Mouse (Mus musculus) spleen, postnatal 36 days (tissue): ENCODE data around the gene Lhfpl2.

Experiments used
- DNase-seq, 2 experiments: peaks; one replicate each; pipeline ENCODE4 v3.0.0; 2022; ENCODE audit warnings: low spot score in 2 of 2, mixed read lengths in 1 of 2

Lhfpl2 gene

DNA sequence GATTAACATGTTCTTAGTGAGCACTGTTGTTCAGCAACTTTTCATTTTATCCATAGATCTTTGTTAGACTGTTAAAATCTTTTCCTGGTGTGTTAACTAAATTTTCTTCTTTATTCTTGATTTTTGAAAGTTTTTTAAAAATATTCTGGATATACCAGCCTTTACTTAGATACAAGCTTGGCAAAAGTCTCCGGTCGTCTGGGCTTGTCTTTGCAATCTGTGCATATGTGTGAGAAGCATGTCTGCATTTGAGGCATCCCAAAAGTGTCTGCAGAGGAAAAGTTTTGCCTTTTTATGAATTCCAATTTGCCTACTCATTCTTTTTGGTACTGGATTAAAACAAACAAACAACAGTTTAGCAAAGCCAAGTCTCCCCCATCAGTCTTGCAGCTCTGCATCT, 154.6 kb downstream of the Lhfpl2 start:
- no peak for DNase-seq

DNA sequence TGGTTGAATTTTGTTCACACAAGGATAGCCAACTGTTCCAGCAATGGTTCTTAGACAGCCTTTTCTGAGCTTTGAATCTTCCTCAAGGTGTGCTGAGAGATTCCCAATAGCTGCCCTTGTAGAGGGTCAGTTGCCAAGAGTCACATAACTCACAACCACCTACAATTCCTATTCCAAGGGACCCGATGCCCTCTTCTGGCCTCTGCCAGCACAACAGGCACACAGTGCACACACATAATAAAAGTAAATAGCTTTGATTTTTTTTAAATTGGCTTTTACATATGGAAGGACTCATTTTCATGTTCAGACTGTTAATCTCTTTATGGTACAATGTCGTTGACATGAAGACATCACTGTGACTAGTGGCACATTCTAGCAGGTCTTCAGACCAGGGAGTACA, 155.1 kb downstream of the Lhfpl2 start:
- DNase-seq: no peak

DNA sequence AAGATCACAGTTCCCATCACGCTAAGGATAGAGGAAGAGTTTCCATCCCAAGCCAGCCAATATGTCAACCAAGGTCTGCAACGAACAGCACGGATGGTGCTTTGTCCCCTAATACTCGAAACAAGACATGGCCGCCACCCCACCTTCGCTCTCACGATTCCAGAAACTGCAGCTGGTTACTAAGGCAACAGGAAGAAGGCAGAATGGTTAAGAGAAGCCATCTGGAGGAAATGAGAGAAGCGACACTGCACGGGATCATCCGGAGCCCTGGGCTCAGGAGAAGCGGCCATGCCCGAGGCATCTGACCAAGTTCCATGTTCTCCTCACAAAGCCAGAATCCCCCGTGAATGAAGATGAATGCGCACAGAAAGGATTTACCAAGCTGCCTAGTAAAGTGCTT, 166.0 kb downstream of the Lhfpl2 start:
- DNase-seq: no peak

DNA sequence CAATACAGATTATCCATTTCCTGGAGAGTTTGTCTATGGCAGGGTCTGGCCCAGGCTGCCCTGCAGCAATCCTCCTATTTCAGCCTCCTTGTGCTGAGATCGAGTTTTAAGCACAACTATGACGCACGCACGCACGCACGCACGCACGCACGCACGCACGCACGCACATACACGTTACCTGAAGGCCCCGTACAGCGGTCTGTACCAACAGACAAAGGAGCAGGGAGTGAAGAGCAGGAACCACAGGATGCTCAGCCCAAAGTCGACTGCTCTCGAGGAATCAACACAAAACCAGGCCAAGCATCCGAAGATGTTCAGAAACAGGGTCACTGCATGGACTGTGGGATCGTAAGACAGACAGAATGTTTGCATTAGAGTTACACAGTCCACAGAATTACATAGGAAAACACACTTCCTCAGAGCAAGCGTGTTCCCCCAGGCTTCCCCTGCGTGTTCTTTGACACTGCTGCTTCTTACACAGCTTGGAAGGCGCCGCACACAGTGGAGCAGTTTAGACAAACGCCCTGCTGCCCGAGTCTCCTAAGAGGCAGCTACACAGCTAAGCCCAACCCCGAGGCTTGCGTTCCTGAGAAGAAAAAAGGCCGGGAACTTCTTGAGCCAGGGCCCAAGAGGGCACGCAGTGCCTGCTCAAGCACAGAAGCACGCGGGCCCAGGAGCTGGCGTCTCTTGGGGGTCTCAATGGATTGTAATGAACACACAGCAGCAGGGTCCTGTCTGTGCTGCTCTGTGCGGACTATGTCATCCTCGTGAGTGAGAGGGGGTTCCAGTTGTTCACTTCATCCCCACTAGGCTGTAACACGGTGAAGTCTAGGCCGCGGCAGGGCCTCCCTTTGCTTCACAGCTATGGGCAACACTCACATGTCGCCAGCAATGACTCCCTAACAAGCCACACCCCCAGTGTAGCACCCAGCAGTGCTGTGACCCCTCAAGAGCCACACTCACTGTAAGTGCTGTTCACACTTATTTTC, 167.4 kb downstream of the Lhfpl2 start:
- no peak for DNase-seq

DNA sequence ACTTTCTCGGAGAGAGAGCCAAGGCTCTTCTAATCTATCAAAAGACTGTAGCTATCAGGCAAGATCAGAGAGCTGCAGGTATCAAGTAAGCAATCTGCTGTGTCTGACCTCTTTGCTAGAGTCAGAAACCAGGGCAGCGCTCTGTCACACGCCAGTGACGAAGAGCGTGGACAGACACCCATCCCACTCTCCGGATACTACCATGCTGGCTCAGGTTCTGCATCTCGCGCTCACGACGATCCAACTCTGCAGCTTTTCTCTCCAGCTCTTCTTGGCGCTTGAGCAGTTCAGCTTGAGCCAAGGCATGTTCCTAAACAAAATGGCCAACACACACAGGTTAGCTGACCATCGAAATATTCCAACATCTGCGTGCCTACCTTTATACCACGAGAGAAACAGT, 174.3 kb downstream of the Lhfpl2 start:
- no peak for DNase-seq

DNA sequence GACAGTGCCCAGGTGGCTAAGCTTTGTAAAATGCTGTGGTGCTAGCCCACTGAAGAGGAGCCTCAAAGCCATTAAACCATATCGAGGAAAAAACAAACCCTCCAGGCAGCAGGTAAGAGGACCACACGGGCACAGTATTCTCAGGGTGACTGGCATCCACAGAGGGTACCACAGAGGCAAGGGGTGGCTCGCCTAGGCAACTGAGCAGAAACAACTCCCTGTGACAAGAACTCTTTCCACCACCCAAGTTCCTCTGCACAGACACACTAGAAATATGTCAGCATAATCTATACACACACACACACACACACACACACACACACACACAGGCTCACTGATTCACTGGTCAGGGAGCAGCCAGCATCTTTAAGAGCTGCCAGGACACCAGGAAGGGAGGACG, 181.9 kb downstream of the Lhfpl2 start:
- no peak for DNase-seq

DNA sequence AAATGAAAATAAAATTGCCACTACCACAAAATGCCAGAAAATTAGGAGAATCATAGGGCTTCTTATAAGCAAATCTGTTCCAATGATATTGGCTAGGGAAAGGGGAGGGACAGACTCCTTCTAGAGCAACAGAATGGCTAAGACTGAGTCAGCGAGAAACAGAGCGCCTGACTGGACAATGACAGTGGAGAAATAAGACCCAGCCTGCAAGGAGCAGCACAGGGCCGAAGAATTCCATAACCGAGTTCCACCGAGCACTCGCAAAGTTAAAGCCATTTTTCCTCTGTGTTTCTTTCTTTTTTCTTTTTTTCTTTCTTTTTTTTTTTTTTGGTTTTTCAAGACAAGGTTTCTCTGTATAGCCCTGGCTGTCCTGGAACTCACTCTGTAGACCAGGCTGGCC, 182.5 kb downstream of the Lhfpl2 start:
- DNase-seq: no peak

DNA sequence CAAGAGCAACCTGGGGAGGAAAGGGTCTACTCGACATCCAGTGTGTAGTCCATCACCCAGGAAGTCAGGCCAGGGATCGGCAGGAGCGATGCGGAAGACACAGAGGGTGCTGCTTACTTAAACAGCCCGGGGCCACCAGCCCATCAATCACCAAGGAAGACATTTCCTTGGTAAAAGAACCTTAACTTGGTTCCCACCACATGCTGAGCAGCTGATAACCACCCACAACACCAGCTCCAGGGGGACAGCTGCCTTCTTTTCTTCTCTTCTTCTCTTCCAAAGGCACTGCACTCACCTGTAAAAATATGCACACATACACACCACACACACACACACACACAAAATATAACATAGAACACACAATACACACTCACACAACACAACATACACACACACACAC, 183.3 kb downstream of the Lhfpl2 start:
- no peak for DNase-seq

DNA sequence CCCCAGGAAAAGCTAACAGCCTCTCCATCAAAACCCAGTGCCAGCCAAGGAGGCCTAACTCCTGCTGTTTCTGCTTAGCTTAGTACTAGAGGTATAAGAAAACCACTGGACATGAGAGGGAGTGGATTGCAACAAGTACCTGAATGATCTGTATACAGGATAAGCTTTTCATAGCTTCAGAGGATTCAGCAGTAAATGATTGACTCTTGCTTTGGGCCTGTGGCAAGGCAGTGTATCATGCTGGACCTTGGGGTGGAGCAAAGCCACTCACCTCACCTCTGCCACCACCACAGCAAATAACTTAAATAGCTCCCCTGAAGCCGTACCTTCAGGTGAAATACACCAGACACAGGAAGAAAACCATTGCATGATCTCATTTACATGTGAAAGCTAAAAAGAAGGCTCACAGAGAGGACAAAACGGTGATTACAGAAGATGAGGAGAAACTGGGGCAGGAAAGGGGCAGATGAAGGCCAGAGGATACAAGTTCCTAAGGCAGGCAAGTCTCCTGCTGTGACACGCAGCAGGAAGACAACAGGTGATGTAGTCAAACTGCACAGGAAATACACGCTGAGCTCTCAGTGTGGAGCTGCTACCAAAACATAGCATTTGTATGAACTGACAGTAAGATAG, 184.4 kb downstream of the Lhfpl2 start:
- DNase-seq: no peak

DNA sequence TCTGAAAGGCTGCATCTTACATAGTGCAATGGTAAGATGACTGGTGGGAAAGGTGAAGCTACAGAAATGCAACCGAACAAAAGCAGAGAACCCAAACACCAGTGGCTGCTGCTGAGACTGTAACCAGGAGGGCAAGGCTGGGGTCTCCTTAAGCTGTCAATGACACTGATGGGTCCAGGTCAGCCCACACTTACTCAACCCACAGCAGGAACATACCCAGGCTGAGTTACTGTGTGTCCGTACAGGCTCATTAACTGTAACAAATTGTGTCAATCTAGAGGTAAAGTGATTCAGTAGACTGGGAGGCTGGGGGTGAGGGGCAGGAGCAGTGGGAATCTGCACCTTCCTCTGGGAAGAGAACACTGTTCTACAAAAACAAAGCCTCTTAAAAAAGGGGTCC, 185.3 kb downstream of the Lhfpl2 start:
- no peak for DNase-seq
